Mouse (Mus musculus) forebrain, embryonic 16.5 days (tissue): ENCODE measurements at regions not wholly inside any gene's neighbourhood (a gene's known extent, or its start where the extent isn't known, plus 50 kb on each side); places are given as distances from the start of the nearest gene placed in this dataset.

ENCODE experiments used
- ATAC-seq: fragments of 200-750 bp; cut with Nextera tagmentation; 2 replicates; pipeline ENCODE4 v1.8.0; 2017; ENCODE audit warnings: mild to moderate bottlenecking, moderate library complexity
- H3K27ac ChIP-seq: fragments of 300-500 bp; sonication (generic); 2 replicates; pipeline ENCODE4 v1.5.1; 2014; ENCODE audit warnings: low read length, control low read depth
- H3K27me3 ChIP-seq: fragments of 300-500 bp; sonication (generic); replicated peaks from 2 replicates; pipeline ENCODE4 v1.6.1; 2014; ENCODE audit warnings: low read length; ENCODE audit not compliant: control insufficient read depth, insufficient read depth
- H3K36me3 ChIP-seq: fragments of 300-500 bp; sonication (generic); 2 replicates; pipeline ENCODE4 v1.6.1; 2014; ENCODE audit not compliant: control insufficient read depth, insufficient read depth
- H3K4me1 ChIP-seq: fragments of 300-500 bp; sonication (generic); replicated peaks from 2 replicates; pipeline ENCODE4 v1.6.1; 2014; ENCODE audit warnings: low read length; ENCODE audit not compliant: control insufficient read depth, insufficient read depth
- H3K4me2 ChIP-seq: fragments of 300-500 bp; sonication (generic); 2 replicates; pipeline ENCODE4 v1.6.1; 2014; ENCODE audit warnings: mild to moderate bottlenecking, low read length, control low read depth
- H3K4me3 ChIP-seq: fragments of 300-500 bp; sonication (generic); replicated peaks from 2 replicates; pipeline ENCODE4 v1.5.1; 2014; ENCODE audit warnings: mild to moderate bottlenecking, low read length, control low read depth
- H3K9ac ChIP-seq: fragments of 300-500 bp; sonication (generic); replicated peaks from 2 replicates; pipeline ENCODE4 v1.6.1; 2014; ENCODE audit warnings: low read depth, low read length, control low read depth
- H3K9me3 ChIP-seq: fragments of 300-500 bp; sonication (generic); 2 replicates; pipeline ENCODE4 v1.6.1; 2016; ENCODE audit warnings: low read length; ENCODE audit not compliant: control insufficient read depth
- WGBS: fragments of 180-500 bp; shearing (Covaris S2); extraction: QIAGEN DNeasy Blood & Tissue Kit; methylation state at CpG from one replicate; pipeline ENCODE4 v1.1.7; 2014; 5-methylcytosine and 5-hydroxymethylcytosine counted together

- Histone ChIP-seq H3K9me3 (no peaks in the 10 kb centered on the region), H3K9ac (no peak overlapping the region), H3K36me3 (no peaks in the 10 kb centered on the region), H3K27ac (no peak overlapping the region), H3K27me3 (no peaks in the 10 kb centered on the region), H3K4me2 (no peak overlapping the region), H3K4me3 (no peak overlapping the region), H3K4me1 (no peaks in the 10 kb centered on the region)
- ATAC-seq, result no peak
- 87% methylated on average over 6 of the region's 6 CpGs for WGBS
These were observed 1198.4 kb downstream of the Gsdmc2 start for GRCm38 (mm10) chr15:62646476-62647168.

GRCm38 (mm10) chr15:62644744-62645143, 1200.2 kb downstream of the Gsdmc2 start:
- H3K4me2 ChIP-seq, result no peak overlapping the region
- no peak overlapping the region for H3K4me3 ChIP-seq
- no peak overlapping the region for H3K9ac ChIP-seq
- no peaks in the 10 kb centered on the region for H3K36me3 ChIP-seq
- WGBS, result 83% methylated on average over 2 of the region's 2 CpGs
- H3K9me3 ChIP-seq, result no peaks in the 10 kb centered on the region
- no peaks in the 10 kb centered on the region for H3K27me3 ChIP-seq
- H3K27ac ChIP-seq, result no peak overlapping the region
- ATAC-seq, result no peak
- H3K4me1 ChIP-seq, result no peaks in the 10 kb centered on the region

- Histone ChIP-seq H3K27ac (no peak overlapping the region), H3K4me1 (no peaks in the 10 kb centered on the region), H3K9me3 (no peaks in the 10 kb centered on the region), H3K4me2 (no peak overlapping the region), H3K27me3 (no peaks in the 10 kb centered on the region), H3K4me3 (no peak overlapping the region), H3K36me3 (no peaks in the 10 kb centered on the region), H3K9ac (no peak overlapping the region)
- WGBS, result 85% methylated on average over 1 of the region's 1 CpGs
- no peak for ATAC-seq
These were observed 1200.7 kb downstream of the Gsdmc2 start for GRCm38 (mm10) chr15:62644296-62644695.

- Histone ChIP-seq H3K9ac (no peak overlapping the region), H3K4me1 (no peaks in the 10 kb centered on the region), H3K9me3 (no peaks in the 10 kb centered on the region), H3K36me3 (no peaks in the 10 kb centered on the region), H3K27ac (no peak overlapping the region), H3K27me3 (no peaks in the 10 kb centered on the region), H3K4me2 (no peak overlapping the region), H3K4me3 (no peak overlapping the region)
- ATAC-seq, result no peak
- 73% methylated on average over 7 of the region's 7 CpGs for WGBS
These were observed 1203.8 kb downstream of the Gsdmc2 start for GRCm38 (mm10) chr15:62641051-62641710.

- 91% methylated on average over 7 of the region's 7 CpGs for WGBS
- no peak for ATAC-seq
These were observed 1219.6 kb downstream of the Gsdmc2 start for GRCm38 (mm10) chr15:62625406-62625805.

GRCm38 (mm10) chr15:62616042-62616441, 1228.9 kb downstream of the Gsdmc2 start:
- Histone ChIP-seq H3K4me1 (no peaks in the 10 kb centered on the region), H3K36me3 (no peaks in the 10 kb centered on the region), H3K4me2 (no peak overlapping the region), H3K4me3 (no peak overlapping the region), H3K27me3 (no peaks in the 10 kb centered on the region), H3K9me3 (no peaks in the 10 kb centered on the region), H3K27ac (no peak overlapping the region), H3K9ac (no peak overlapping the region)
- WGBS, result 98% methylated on average over 5 of the region's 5 CpGs
- no peak for ATAC-seq

More at GRCm38 (mm10) chr15:62625406-62625805, 1219.6 kb downstream of the Gsdmc2 start:
- H3K4me3 ChIP-seq, result no peak overlapping the region
- H3K4me1 ChIP-seq, result no peaks in the 10 kb centered on the region
- no peak overlapping the region for H3K27ac ChIP-seq
- no peak overlapping the region for H3K4me2 ChIP-seq
- no peaks in the 10 kb centered on the region for H3K9me3 ChIP-seq
- H3K27me3 ChIP-seq, result no peaks in the 10 kb centered on the region
- H3K9ac ChIP-seq, result no peak overlapping the region
- H3K36me3 ChIP-seq, result no peaks in the 10 kb centered on the region

- Histone ChIP-seq H3K36me3 (no peaks in the 10 kb centered on the region), H3K4me1 (no peaks in the 10 kb centered on the region), H3K9ac (no peak overlapping the region), H3K4me2 (no peak overlapping the region), H3K27me3 (no peaks in the 10 kb centered on the region), H3K9me3 (no peaks in the 10 kb centered on the region), H3K4me3 (no peak overlapping the region), H3K27ac (no peak overlapping the region)
- ATAC-seq, result no peak
These were observed 1248.2 kb downstream of the Gsdmc2 start for GRCm38 (mm10) chr15:62596735-62597134.

- no peaks in the 10 kb centered on the region for H3K27me3 ChIP-seq
- H3K4me2 ChIP-seq, result no peak overlapping the region
- H3K9me3 ChIP-seq, result no peaks in the 10 kb centered on the region
- H3K4me1 ChIP-seq, result no peaks in the 10 kb centered on the region
- H3K27ac ChIP-seq, result no peak overlapping the region
- no peak overlapping the region for H3K4me3 ChIP-seq
- 82% methylated on average over 3 of the region's 3 CpGs for WGBS
- no peak for ATAC-seq
- no peaks in the 10 kb centered on the region for H3K36me3 ChIP-seq
- H3K9ac ChIP-seq, result no peak overlapping the region
These were observed 1256.4 kb downstream of the Gsdmc2 start for GRCm38 (mm10) chr15:62588580-62588979.

- ATAC-seq, result peak; percentile 70; the same call in 1 of the 2 replicates
- no peaks in the 10 kb centered on the region for H3K27me3 ChIP-seq
- H3K36me3 ChIP-seq, result no peaks in the 10 kb centered on the region
These were observed 1266.2 kb downstream of the Gsdmc2 start for GRCm38 (mm10) chr15:62578788-62579187.

More at GRCm38 (mm10) chr15:62578788-62579187, 1266.2 kb downstream of the Gsdmc2 start:
- Histone ChIP-seq H3K4me1 (no peaks in the 10 kb centered on the region), H3K27ac (no peak overlapping the region), H3K4me3 (no peak overlapping the region), H3K9ac (no peak overlapping the region), H3K4me2 (no peak overlapping the region), H3K9me3 (no peaks in the 10 kb centered on the region)
- WGBS, result 34% methylated on average over 3 of the region's 3 CpGs
